Mouse (Mus musculus) intestine, embryonic 14.5 days (tissue): ENCODE results near the gene Nr5a2. TPM values are rescaled to one million over a fixed set of nuclear protein-coding genes. Genes with fewer than 3 reads are reported as not detected.

Source experiments
- ATAC-seq: fragments of 200-750 bp; cut with Nextera tagmentation; replicated peaks from 2 replicates; pipeline ENCODE4 v1.8.0; 2017; ENCODE audit warnings: low read depth, moderate number of reproducible peaks, moderate TSS enrichment, moderate library complexity; ENCODE audit not compliant: low FRiP score, low TSS enrichment
- DNase-seq: peaks from one replicate; pipeline ENCODE4 v3.0.0-alpha.2; 2018; ENCODE audit warnings: low spot score
- H3K27ac ChIP-seq: fragments of 300-500 bp; sonication (generic); 2 replicates; pipeline ENCODE4 v1.5.1; 2014; ENCODE audit warnings: low read depth, mild to moderate bottlenecking, control low read depth
- H3K27me3 ChIP-seq: fragments of 300-500 bp; sonication (generic); replicated peaks from 2 replicates; pipeline ENCODE4 v1.6.1; 2014; ENCODE audit warnings: low read length, control low read depth; ENCODE audit not compliant: control insufficient read depth, insufficient read depth
- H3K36me3 ChIP-seq: fragments of 300-500 bp; sonication (generic); 2 replicates; pipeline ENCODE4 v1.6.1; 2014; ENCODE audit warnings: low read length, control low read depth; ENCODE audit not compliant: control insufficient read depth, insufficient read depth
- H3K4me1 ChIP-seq: fragments of 300-500 bp; sonication (generic); replicated peaks from 2 replicates; pipeline ENCODE4 v1.6.1; 2014; ENCODE audit warnings: low read length, control low read depth, mixed read lengths; ENCODE audit not compliant: control insufficient read depth, insufficient read depth
- H3K4me2 ChIP-seq: fragments of 300-500 bp; sonication (generic); 2 replicates; pipeline ENCODE4 v1.6.1; 2014; ENCODE audit warnings: low read length
- H3K4me3 ChIP-seq: fragments of 300-500 bp; sonication (generic); 2 replicates; pipeline ENCODE4 v1.5.1; 2014; ENCODE audit warnings: low read depth, low read length, control low read depth, mixed read lengths
- H3K9ac ChIP-seq: fragments of 300-500 bp; sonication (generic); 2 replicates; pipeline ENCODE4 v1.6.1; 2014; ENCODE audit warnings: mild to moderate bottlenecking, low read length
- H3K9me3 ChIP-seq: fragments of 300-500 bp; sonication (generic); 2 replicates; pipeline ENCODE4 v1.6.1; 2016; ENCODE audit warnings: low read length, control low read depth; ENCODE audit not compliant: control insufficient read depth
- WGBS: fragments of 180-500 bp; shearing (Covaris S2); extraction: QIAGEN DNeasy Blood & Tissue Kit; methylation state at CpG from one replicate; pipeline ENCODE4 v1.1.7; 2014; 5-methylcytosine and 5-hydroxymethylcytosine counted together
- polyA plus RNA-seq: library from polyadenylated mRNA; unstranded; fragments of >200 nt; fragmentation: Nextera tagmentation; extraction: Ambion mirVana; gene quantifications from 2 replicates; pipeline ENCODE4 v1.2.1, GENCODE M21; 2014

The Nr5a2 gene
- polyA plus RNA-seq, 1 experiment from 2014 or later: 10.0 TPM

GRCm38 (mm10) chr1:136953444-136954107 lies 6.7 kb downstream of the Nr5a2 start:
- DNase-seq: no peak
- Histone ChIP-seq H3K9ac (no peak overlapping the region), H3K27me3 (peaks cover 71% of the 10 kb centered on the region), H3K36me3 (no peaks in the 10 kb centered on the region), H3K27ac (peak overlapping the region; percentile 22; the same call in 1 of the 2 replicates), H3K9me3 (no peaks in the 10 kb centered on the region), H3K4me2 (peak overlapping the region; percentile 47), H3K4me1 (peaks cover 7% of the 10 kb centered on the region; the same call in 1 of the 2 replicates), H3K4me3 (peak overlapping the region; percentile 36)
- no peak for ATAC-seq
- 4% methylated on average over 15 of the region's 15 CpGs for WGBS

GRCm38 (mm10) chr1:136952609-136953311 lies 7.5 kb downstream of the Nr5a2 start:
- peaks cover 6% of the 10 kb centered on the region; the same call in 1 of the 2 replicates for H3K4me1 ChIP-seq
- DNase-seq: peak; percentile 78
- H3K9me3 ChIP-seq: no peaks in the 10 kb centered on the region
- H3K4me2 ChIP-seq: peak overlapping the region; percentile 47
- H3K27me3 ChIP-seq: peaks cover 79% of the 10 kb centered on the region
- peak overlapping the region; percentile 36 for H3K4me3 ChIP-seq
- no peak overlapping the region; the same call in 1 of the 2 replicates for H3K27ac ChIP-seq
- 2% methylated on average over 39 of the region's 39 CpGs for WGBS
- no peaks in the 10 kb centered on the region for H3K36me3 ChIP-seq
- H3K9ac ChIP-seq: peak overlapping the region; percentile 31; the same call in 1 of the 2 replicates
- ATAC-seq: no peak

- no peak for DNase-seq
- Histone ChIP-seq H3K27me3 (peaks cover 86% of the 10 kb centered on the region), H3K9ac (0 out of 2 replicates have a peak overlapping the region, but pooled peaks have one; percentile 25), H3K36me3 (no peaks in the 10 kb centered on the region), H3K4me2 (peak overlapping the region; percentile 47), H3K4me1 (peaks cover 6% of the 10 kb centered on the region; the same call in 1 of the 2 replicates), H3K4me3 (peak overlapping the region; percentile 36), H3K27ac (no peak overlapping the region), H3K9me3 (no peaks in the 10 kb centered on the region)
- no peak for ATAC-seq
- 5% methylated on average over 20 of the region's 21 CpGs for WGBS
Measured at GRCm38 (mm10) chr1:136951946-136952531, 8.2 kb downstream of the Nr5a2 start.

- no peak overlapping the region for H3K27ac ChIP-seq
- no peak for ATAC-seq
- no peaks in the 10 kb centered on the region for H3K36me3 ChIP-seq
- WGBS: 28% methylated on average over 3 of the region's 3 CpGs
- DNase-seq: no peak
- H3K9me3 ChIP-seq: no peaks in the 10 kb centered on the region
- H3K4me2 ChIP-seq: peak overlapping the region; percentile 73; the same call in 1 of the 2 replicates
- peaks cover 6% of the 10 kb centered on the region; the same call in 1 of the 2 replicates for H3K4me1 ChIP-seq
- no peak overlapping the region for H3K4me3 ChIP-seq
- no peak overlapping the region for H3K9ac ChIP-seq
- H3K27me3 ChIP-seq: peaks cover 94% of the 10 kb centered on the region
Measured at GRCm38 (mm10) chr1:136951155-136951650, 9.0 kb downstream of the Nr5a2 start.

- DNase-seq (peak; percentile 77), ATAC-seq (peak; percentile 77)
- Histone ChIP-seq H3K4me3 (peak overlapping the region; percentile 43), H3K9me3 (no peaks in the 10 kb centered on the region), H3K9ac (peak overlapping the region; percentile 47), H3K27ac (peak overlapping the region; percentile 39; the same call in 1 of the 2 replicates), H3K27me3 (peaks cover 93% of the 10 kb centered on the region), H3K4me2 (peak overlapping the region; percentile 73), H3K36me3 (no peaks in the 10 kb centered on the region), H3K4me1 (peaks cover 6% of the 10 kb centered on the region; the same call in 1 of the 2 replicates)
- 2% methylated on average over 12 of the region's 12 CpGs for WGBS
Measured at GRCm38 (mm10) chr1:136949323-136949741, 10.9 kb downstream of the Nr5a2 start.

- Histone ChIP-seq H3K9me3 (no peaks in the 10 kb centered on the region), H3K4me1 (peaks cover 6% of the 10 kb centered on the region; the same call in 1 of the 2 replicates), H3K36me3 (no peaks in the 10 kb centered on the region), H3K9ac (peak overlapping the region; percentile 47), H3K4me3 (peak overlapping the region; percentile 43), H3K4me2 (peak overlapping the region; percentile 73), H3K27me3 (peaks cover 87% of the 10 kb centered on the region), H3K27ac (peak overlapping the region; percentile 39; the same call in 1 of the 2 replicates)
- DNase-seq (peak; percentile 80), ATAC-seq (peak; percentile 42; the same call in 1 of the 2 replicates)
- WGBS: under 1% methylated on average over 60 of the region's 61 CpGs
Measured at GRCm38 (mm10) chr1:136948511-136949275, 11.6 kb downstream of the Nr5a2 start.

- peak overlapping the region; percentile 47 for H3K9ac ChIP-seq
- peak overlapping the region; percentile 43 for H3K4me3 ChIP-seq
- no peak for DNase-seq
- peak overlapping the region; percentile 3; the same call in 1 of the 2 replicates for H3K27ac ChIP-seq
- peaks cover 83% of the 10 kb centered on the region for H3K27me3 ChIP-seq
- no peaks in the 10 kb centered on the region for H3K36me3 ChIP-seq
- 1% methylated on average over 7 of the region's 7 CpGs for WGBS
- peaks cover 6% of the 10 kb centered on the region; the same call in 1 of the 2 replicates for H3K4me1 ChIP-seq
- H3K4me2 ChIP-seq: peak overlapping the region; percentile 73
- no peak for ATAC-seq
- no peaks in the 10 kb centered on the region for H3K9me3 ChIP-seq
Measured at GRCm38 (mm10) chr1:136948127-136948422, 12.2 kb downstream of the Nr5a2 start.
